Mouse (Mus musculus) small intestine, adult 2 months (tissue): ENCODE measurements around the gene Mdfi.

Source experiments
- CTCF ChIP-seq: fragments of 200-500 bp; IDR thresholded peaks from 2 replicates; pipeline ENCODE4 v1.5.1; 2012; ENCODE audit warnings: low read depth, mild to moderate bottlenecking, control low read depth, inconsistent platforms, low read length, moderate library complexity, mixed read lengths; ENCODE audit not compliant: insufficient replicate concordance, insufficient read length; ENCODE audit errors: extremely low read depth
- POLR2A ChIP-seq: fragments of 200-500 bp; IDR thresholded peaks from 2 replicates; pipeline ENCODE4 v1.6.1; 2012; ENCODE audit warnings: low read depth, mild to moderate bottlenecking, control low read depth, inconsistent platforms, low read length, moderate library complexity

GRCm38 (mm10) chr17:47866037-47866436, 31.5 kb upstream of the Mdfi start:
- TF ChIP-seq CTCF (no peak), POLR2A (no peak)
